Mouse (Mus musculus) retina, adult 2 months (tissue): Measurements from ENCODE around the gene Olfr181.

Experiments used
- DNase-seq: peaks from one replicate; pipeline ENCODE4 v3.0.0-alpha.2; 2012; ENCODE audit warnings: low read depth, low spot score

Gene Olfr181

DNA sequence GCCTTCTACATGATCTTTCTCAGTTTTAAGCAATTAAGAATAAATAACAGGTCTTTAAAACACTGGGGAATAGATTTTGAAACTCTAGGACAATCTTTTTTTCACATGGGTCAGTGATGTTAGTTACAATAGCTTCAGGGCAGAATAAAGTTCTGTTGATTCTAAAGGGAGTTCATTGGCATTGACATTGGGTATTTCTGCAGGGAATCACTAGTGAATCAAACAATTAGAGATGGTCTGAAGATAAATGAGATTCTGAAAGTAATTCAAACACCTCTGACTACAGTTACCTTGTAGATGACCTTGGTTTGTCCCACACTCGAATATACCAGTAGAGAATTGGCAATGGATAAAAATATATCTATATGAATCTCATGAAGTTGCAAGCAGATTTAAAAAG is at the start of gene Olfr181:
Gene Olfr181 (minus strand): TSS at position 101 of the 400 bp plus-strand sequence.
- DNase-seq: no peak

DNA sequence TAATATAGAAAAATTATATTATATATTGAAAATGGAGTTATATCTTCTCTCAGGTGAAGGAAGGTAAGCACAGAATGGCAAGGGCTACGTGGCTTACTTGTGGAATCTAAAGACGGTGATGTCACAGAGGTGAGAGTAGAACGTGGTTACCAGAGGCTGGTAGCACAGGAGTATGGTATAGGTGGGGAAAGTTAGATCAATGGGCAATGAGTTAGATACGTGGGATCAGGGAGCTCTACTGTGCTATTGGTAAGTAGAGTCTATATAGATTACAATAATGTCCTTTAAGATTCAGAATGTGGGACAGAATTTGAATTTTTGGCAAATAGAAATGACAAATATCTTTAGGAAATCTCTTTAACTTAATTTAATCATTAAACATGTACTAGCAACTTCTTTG is 737 bp upstream of the Olfr181 start, which contains the start of gene Olfr180:
Gene Olfr180 (minus strand): TSS at position 101 of the 400 bp plus-strand sequence.
- no peak for DNase-seq

DNA sequence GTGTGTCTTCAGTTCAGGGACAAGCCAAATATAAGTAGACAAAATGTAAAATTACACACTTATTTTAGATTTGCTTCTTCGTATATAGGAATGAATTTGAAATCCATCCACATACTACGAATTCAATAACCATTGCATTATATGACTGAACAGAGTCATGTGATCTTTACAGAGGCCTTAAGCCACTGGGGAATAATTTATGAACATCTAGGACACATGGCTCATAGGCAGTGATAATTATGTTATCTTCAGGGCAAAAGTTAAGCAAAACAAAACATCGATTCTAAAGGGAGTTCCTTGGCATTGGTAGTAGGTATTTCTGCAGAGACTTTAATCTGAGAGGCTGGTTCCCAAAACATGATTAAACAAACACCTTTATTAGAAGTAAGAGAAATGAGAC is 36.6 kb downstream of the Olfr181 start, which contains the start of gene Olfr178:
Gene Olfr178 (minus strand): TSS at position 101 of the 400 bp plus-strand sequence.
- DNase-seq: no peak

DNA sequence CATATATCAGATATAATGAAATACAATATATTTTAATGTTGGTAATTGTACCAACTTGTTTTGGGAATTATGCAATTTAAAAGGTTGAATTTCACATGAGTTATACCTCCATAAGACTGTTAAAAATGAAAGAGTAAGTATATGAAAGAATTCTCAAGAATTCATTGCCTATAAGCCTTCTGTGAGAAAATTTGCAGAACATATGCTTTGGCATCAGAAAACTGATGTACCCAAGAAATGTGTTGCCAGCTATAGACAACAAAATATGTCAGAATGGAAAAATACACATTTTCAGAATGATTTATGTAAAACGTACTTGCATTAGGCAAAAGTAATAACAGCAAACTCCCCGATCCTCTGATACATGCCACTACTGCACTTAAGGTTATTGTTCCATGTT is 44.1 kb downstream of the Olfr181 start:
- no peak for DNase-seq
